Mouse (Mus musculus) neural tube, embryonic 14.5 days (tissue): ENCODE measurements around the gene Timp3. TPM values are rescaled to one million over a fixed set of nuclear protein-coding genes. Genes with fewer than 3 reads are reported as not detected.

Source experiments
- ATAC-seq: fragments of 200-750 bp; cut with Nextera tagmentation; 2 replicates; pipeline ENCODE4 v1.8.0; 2017; ENCODE audit warnings: low read depth, mild to moderate bottlenecking, moderate TSS enrichment, moderate library complexity
- H3K27ac ChIP-seq: fragments of 300-500 bp; sonication (generic); 2 replicates; pipeline ENCODE4 v1.5.1; 2014; ENCODE audit warnings: low read depth, mild to moderate bottlenecking, control low read depth, low read length, moderate library complexity, mixed read lengths
- H3K27me3 ChIP-seq: fragments of 300-500 bp; sonication (generic); 2 replicates; pipeline ENCODE4 v1.6.1; 2014; ENCODE audit warnings: low read length; ENCODE audit not compliant: control insufficient read depth, insufficient read depth
- H3K36me3 ChIP-seq: fragments of 300-500 bp; sonication (generic); 2 replicates; pipeline ENCODE4 v1.6.1; 2014; ENCODE audit warnings: low read length, mixed read lengths; ENCODE audit not compliant: control insufficient read depth, insufficient read depth
- H3K4me1 ChIP-seq: fragments of 300-500 bp; sonication (generic); 2 replicates; pipeline ENCODE4 v1.6.1; 2014; ENCODE audit warnings: low read length; ENCODE audit not compliant: control insufficient read depth, insufficient read depth
- H3K4me2 ChIP-seq: fragments of 300-500 bp; sonication (generic); 2 replicates; pipeline ENCODE4 v1.6.1; 2014; ENCODE audit warnings: mild to moderate bottlenecking, low read depth, low read length, control low read depth
- H3K4me3 ChIP-seq: fragments of 300-500 bp; sonication (generic); 2 replicates; pipeline ENCODE4 v1.5.1; 2014; ENCODE audit warnings: low read depth, low read length, control low read depth, mixed read lengths
- H3K9ac ChIP-seq: fragments of 300-500 bp; sonication (generic); replicated peaks from 2 replicates; pipeline ENCODE4 v1.6.1; 2014; ENCODE audit warnings: low read depth, mild to moderate bottlenecking, control low read depth, low read length, mixed read lengths
- H3K9me3 ChIP-seq: fragments of 300-500 bp; sonication (generic); 2 replicates; pipeline ENCODE4 v1.6.1; 2016; ENCODE audit warnings: low read length; ENCODE audit not compliant: control insufficient read depth
- WGBS: fragments of 180-500 bp; shearing (Covaris S2); extraction: QIAGEN DNeasy Blood & Tissue Kit; methylation state at CpG from one replicate; pipeline ENCODE4 v1.1.7; 2014; 5-methylcytosine and 5-hydroxymethylcytosine counted together
- polyA plus RNA-seq: library from polyadenylated mRNA; unstranded; fragments of >200 nt; fragmentation: Nextera tagmentation; extraction: Ambion mirVana; gene quantifications from 2 replicates; pipeline ENCODE4 v1.2.1, GENCODE M21; 2014

Timp3 gene
- polyA plus RNA-seq, 1 experiment from 2014 or later, result 45.0 TPM

DNA sequence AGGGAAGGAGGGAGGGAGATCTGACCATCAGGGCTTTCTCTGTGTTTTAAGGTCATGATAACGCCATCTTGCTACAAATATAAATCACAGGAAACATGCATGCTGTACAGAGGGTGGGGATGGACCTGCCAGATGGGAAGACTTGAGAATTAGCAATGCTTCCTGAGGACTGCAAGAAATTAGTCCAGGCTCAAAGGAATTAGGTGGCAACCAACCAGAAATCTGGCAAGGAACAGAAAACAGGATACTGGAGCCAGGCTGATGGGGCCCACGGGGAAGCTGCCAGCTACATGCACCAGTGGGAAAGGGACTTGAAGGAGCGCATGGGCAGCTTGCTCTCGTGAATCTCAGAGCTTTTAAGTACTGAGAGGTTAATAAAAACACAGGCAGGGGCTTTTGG, 59.5 kb downstream of the Timp3 start:
- WGBS, result 54% methylated on average over 4 of the region's 4 CpGs
- Histone ChIP-seq H3K27me3 (no peaks in the 10 kb centered on the region), H3K27ac (no peak overlapping the region), H3K4me3 (no peak overlapping the region), H3K4me1 (no peaks in the 10 kb centered on the region), H3K9ac (no peak overlapping the region), H3K4me2 (no peak overlapping the region), H3K36me3 (no peaks in the 10 kb centered on the region), H3K9me3 (no peaks in the 10 kb centered on the region)
- ATAC-seq, result no peak

- no peak overlapping the region for H3K27ac ChIP-seq
- no peaks in the 10 kb centered on the region for H3K27me3 ChIP-seq
- H3K4me1 ChIP-seq, result 0 out of 2 replicates have a peak, but pooled peaks cover 5% of the 10 kb centered on the region
- no peak overlapping the region for H3K9ac ChIP-seq
- H3K9me3 ChIP-seq, result no peaks in the 10 kb centered on the region
- H3K36me3 ChIP-seq, result no peaks in the 10 kb centered on the region
- no peak for ATAC-seq
- H3K4me2 ChIP-seq, result no peak overlapping the region
- WGBS, result 89% methylated on average over 8 of the region's 8 CpGs
- no peak overlapping the region for H3K4me3 ChIP-seq
Observed at GRCm38 (mm10) chr10:86363669-86364309, 63.6 kb downstream of the Timp3 start.

GRCm38 (mm10) chr10:86365632-86366092, 65.5 kb downstream of the Timp3 start:
- ATAC-seq, result peak; percentile 80; the same call in 1 of the 2 replicates
- no peak overlapping the region for H3K4me3 ChIP-seq
- 52% methylated on average over 5 of the region's 5 CpGs for WGBS
- H3K27ac ChIP-seq, result no peak overlapping the region
- H3K9me3 ChIP-seq, result no peaks in the 10 kb centered on the region
- no peak overlapping the region for H3K9ac ChIP-seq
- no peak overlapping the region for H3K4me2 ChIP-seq
- H3K36me3 ChIP-seq, result no peaks in the 10 kb centered on the region
- H3K27me3 ChIP-seq, result no peaks in the 10 kb centered on the region
- 0 out of 2 replicates have a peak, but pooled peaks cover 5% of the 10 kb centered on the region for H3K4me1 ChIP-seq

GRCm38 (mm10) chr10:86367346-86367745, 67.2 kb downstream of the Timp3 start:
- no peak for ATAC-seq
- H3K4me2 ChIP-seq, result no peak overlapping the region
- no peak overlapping the region for H3K9ac ChIP-seq
- H3K27me3 ChIP-seq, result no peaks in the 10 kb centered on the region
- H3K36me3 ChIP-seq, result no peaks in the 10 kb centered on the region
- H3K9me3 ChIP-seq, result no peaks in the 10 kb centered on the region
- 0 out of 2 replicates have a peak, but pooled peaks cover 5% of the 10 kb centered on the region for H3K4me1 ChIP-seq
- H3K27ac ChIP-seq, result no peak overlapping the region
- WGBS, result 85% methylated on average over 4 of the region's 4 CpGs
- no peak overlapping the region for H3K4me3 ChIP-seq

GRCm38 (mm10) chr10:86368811-86369210, 68.6 kb downstream of the Timp3 start:
- no peaks in the 10 kb centered on the region for H3K9me3 ChIP-seq
- H3K36me3 ChIP-seq, result no peaks in the 10 kb centered on the region
- 66% methylated on average over 12 of the region's 12 CpGs for WGBS
- H3K4me3 ChIP-seq, result no peak overlapping the region
- H3K27ac ChIP-seq, result no peak overlapping the region
- 0 out of 2 replicates have a peak, but pooled peaks cover 5% of the 10 kb centered on the region for H3K4me1 ChIP-seq
- H3K27me3 ChIP-seq, result no peaks in the 10 kb centered on the region
- no peak for ATAC-seq
- no peak overlapping the region for H3K9ac ChIP-seq
- no peak overlapping the region for H3K4me2 ChIP-seq

- H3K27ac ChIP-seq, result no peak overlapping the region
- no peak for ATAC-seq
- no peaks in the 10 kb centered on the region for H3K9me3 ChIP-seq
- no peaks in the 10 kb centered on the region for H3K36me3 ChIP-seq
- no peak overlapping the region for H3K4me2 ChIP-seq
- no peak overlapping the region for H3K4me3 ChIP-seq
- H3K9ac ChIP-seq, result no peak overlapping the region
- 77% methylated on average over 4 of the region's 4 CpGs for WGBS
- no peaks in the 10 kb centered on the region for H3K27me3 ChIP-seq
- H3K4me1 ChIP-seq, result 0 out of 2 replicates have a peak, but pooled peaks cover 5% of the 10 kb centered on the region
Observed at GRCm38 (mm10) chr10:86369346-86369745, 69.2 kb downstream of the Timp3 start.

DNA sequence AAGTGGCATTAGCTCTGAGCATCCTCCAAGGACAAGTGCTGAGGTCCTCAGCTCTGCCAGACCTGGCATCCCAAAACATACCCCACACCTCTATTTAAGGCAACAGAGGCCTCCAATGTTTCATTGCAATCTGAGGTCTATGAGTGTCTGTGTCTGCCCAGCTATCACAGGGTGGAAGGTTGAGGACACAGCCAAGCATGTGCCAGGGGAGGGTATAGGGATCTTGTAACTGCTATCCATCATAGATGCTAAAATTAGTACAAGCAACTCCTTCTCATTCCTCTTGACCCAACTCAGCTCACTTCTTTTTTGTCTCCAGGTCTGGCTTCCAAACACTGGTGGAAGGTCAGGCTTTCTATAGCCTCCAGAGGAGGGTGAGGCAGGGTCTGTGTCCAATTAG, 71.4 kb downstream of the Timp3 start:
- no peak overlapping the region for H3K4me3 ChIP-seq
- ATAC-seq, result no peak
- no peak overlapping the region for H3K9ac ChIP-seq
- H3K27me3 ChIP-seq, result no peaks in the 10 kb centered on the region
- no peaks in the 10 kb centered on the region for H3K36me3 ChIP-seq
- no peak overlapping the region for H3K4me2 ChIP-seq
- H3K9me3 ChIP-seq, result no peaks in the 10 kb centered on the region
- H3K4me1 ChIP-seq, result no peaks in the 10 kb centered on the region
- no peak overlapping the region for H3K27ac ChIP-seq

DNA sequence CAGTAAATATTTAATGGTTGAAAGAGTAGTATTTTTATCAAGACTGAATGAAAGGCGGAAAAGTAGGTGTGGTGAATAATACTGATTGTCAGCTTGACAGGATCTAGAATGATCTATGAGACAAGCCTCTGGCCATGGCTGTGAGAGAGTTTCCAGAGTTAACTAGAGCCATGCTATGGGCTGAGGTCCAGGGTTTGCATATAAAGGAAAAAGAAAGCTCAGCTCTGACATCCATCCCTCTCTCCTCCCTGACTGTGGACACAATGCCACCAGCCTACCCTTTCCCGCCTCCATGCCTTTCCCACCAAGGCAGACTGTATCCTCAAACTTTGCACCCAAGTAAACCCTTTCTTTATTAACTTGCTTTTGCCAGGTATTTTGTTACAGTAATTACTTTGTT, 73.9 kb downstream of the Timp3 start:
- 91% methylated on average over 2 of the region's 2 CpGs for WGBS
- ATAC-seq, result no peak
- Histone ChIP-seq H3K27me3 (no peaks in the 10 kb centered on the region), H3K4me1 (no peaks in the 10 kb centered on the region), H3K36me3 (no peaks in the 10 kb centered on the region), H3K27ac (no peak overlapping the region), H3K9ac (no peak overlapping the region), H3K4me3 (no peak overlapping the region), H3K4me2 (no peak overlapping the region), H3K9me3 (no peaks in the 10 kb centered on the region)

DNA sequence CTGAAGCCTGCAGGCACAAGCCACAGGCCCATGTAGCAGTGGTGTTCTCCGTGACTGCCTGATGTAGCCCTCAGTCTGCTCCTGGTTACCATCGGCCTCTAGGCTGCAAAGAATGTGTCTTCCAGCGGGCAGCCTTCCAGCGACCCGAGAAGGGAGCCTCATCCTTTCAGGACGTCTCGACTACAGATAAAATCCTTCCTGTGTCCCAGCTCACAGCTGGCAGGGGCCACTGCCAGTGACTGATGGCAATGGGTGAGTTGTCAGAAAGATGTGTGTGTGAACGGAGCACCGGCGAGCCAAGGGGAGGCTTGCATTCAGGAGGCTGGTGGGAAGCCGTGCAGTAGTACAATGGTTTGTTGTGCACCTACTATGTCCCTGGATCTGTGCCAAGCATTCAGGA, 75.7 kb downstream of the Timp3 start:
- peak overlapping the region; percentile 22; the same call in 1 of the 2 replicates for H3K27ac ChIP-seq
- WGBS, result 41% methylated on average over 11 of the region's 11 CpGs
- peak; percentile 89 for ATAC-seq

More for the DNA sequence above, 75.7 kb downstream of the Timp3 start:
- no peaks in the 10 kb centered on the region for H3K36me3 ChIP-seq
- no peak overlapping the region for H3K4me3 ChIP-seq
- H3K4me2 ChIP-seq, result no peak overlapping the region
- no peaks in the 10 kb centered on the region for H3K27me3 ChIP-seq
- H3K9me3 ChIP-seq, result no peaks in the 10 kb centered on the region
- H3K9ac ChIP-seq, result no peak overlapping the region
- no peaks in the 10 kb centered on the region for H3K4me1 ChIP-seq
